Mouse (Mus musculus) erythroblast, embryonic 14.5 days (primary cell): ENCODE measurements around the gene Cep170b. TPM values are rescaled to one million over a fixed set of nuclear protein-coding genes. Genes with fewer than 3 reads are reported as not detected.

Experiments
- H3K27me3 ChIP-seq: 2 replicates; pipeline ENCODE4 v1.6.1; 2012; ENCODE audit warnings: inconsistent platforms; ENCODE audit not compliant: control insufficient read depth
- H3K36me3 ChIP-seq: 2 replicates; pipeline ENCODE4 v1.6.1; 2012; ENCODE audit warnings: mild to moderate bottlenecking, inconsistent platforms; ENCODE audit not compliant: control insufficient read depth
- H3K4me1 ChIP-seq: 2 replicates; pipeline ENCODE4 v1.6.1; 2012; ENCODE audit warnings: inconsistent platforms; ENCODE audit not compliant: control insufficient read depth
- H3K4me3 ChIP-seq: replicated peaks from 2 replicates; pipeline ENCODE3; 2012; ENCODE audit warnings: moderate library complexity, mild to moderate bottlenecking, inconsistent platforms
- H3K9me3 ChIP-seq: 2 replicates; pipeline ENCODE4 v1.6.1; 2012; ENCODE audit warnings: low read length, inconsistent platforms, mixed read lengths; ENCODE audit not compliant: control insufficient read depth
- GATA1 ChIP-seq: IDR thresholded peaks from 2 replicates; pipeline ENCODE4 v1.6.1; 2012; ENCODE audit warnings: low read length, inconsistent platforms, mixed read lengths
- TAL1 ChIP-seq: IDR thresholded peaks from 3 replicates; pipeline ENCODE4 v1.6.1; 2012; ENCODE audit warnings: low read length, inconsistent platforms, mixed read lengths
- polyA plus RNA-seq: library from polyadenylated mRNA; stranded (reverse); fragments of >175 nt; gene quantifications from 2 replicates; pipeline ENCODE4 v1.2.3, GENCODE M21; 2012

The Cep170b gene
- polyA plus RNA-seq: 0.02 and 0.04 TPM in 2 replicates

DNA sequence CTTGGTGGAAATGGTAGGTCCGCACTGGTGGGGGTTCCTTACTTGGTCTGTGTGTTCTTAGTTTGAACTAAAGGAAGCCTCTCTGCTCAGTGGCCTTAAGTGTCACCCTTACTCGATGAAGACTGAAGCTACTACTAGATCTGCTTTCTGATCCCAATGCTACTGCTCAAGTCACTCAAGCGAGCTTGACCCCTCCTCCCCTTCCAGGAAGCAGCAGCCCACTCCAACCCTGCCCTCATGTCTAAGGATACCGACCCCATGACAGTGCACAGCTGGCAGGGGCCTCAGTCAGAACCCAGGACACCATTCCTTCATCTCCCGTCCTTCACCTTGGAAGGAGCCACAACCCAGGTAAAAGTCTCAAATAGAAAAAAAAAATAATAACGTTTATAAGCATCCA, at the start of gene Cep170b:
TSS of gene Cep170b (plus strand) at position 240 of the 400 bp plus-strand sequence.
- Histone ChIP-seq H3K4me3 (peak within 1 kb of the TSS; percentile 54), H3K27me3 (peaks cover 42% of the 10 kb centered on the region), H3K4me1 (peaks cover 9% of the 10 kb centered on the region), H3K9me3 (no peaks in the 10 kb centered on the region), H3K36me3 (no peaks in the 10 kb centered on the region; the same call in 1 of the 2 replicates)
- TF ChIP-seq GATA1 (no peak), TAL1 (no peak)

DNA sequence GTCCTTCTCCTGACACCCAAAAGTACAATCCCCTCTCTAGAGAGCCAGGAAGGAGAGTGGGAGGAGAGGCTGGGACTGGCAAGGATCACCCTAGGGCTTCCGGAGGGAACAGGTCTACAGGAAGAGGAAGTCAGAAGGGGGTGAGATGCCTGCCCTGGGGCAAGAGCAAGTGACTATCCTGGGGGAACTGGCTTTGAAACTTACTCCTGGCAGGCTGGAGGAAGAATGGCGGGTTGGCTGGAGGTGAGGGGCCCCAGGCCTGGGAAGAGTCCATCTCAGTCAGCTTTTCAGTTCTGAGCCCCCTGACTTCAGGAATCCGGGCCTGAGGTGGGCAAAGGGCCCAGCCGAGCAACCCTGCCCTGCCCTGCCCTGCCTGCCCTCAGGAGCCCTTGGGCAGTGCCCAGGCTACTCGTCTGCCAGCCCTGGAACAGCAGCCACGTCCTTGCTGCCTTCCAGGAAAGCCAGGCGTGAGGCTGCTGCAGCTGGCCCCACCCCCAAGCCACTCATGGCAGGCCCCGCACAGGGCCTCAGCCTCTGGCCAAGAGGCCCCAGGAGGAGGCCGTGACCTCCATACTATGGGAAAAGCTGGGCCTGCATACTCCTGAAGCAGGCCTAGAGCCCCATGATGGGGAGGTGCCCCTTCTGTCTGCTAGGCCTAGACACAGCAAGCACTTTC, 49.4 kb upstream of the Cep170b start:
- peaks cover 61% of the 10 kb centered on the region for H3K36me3 ChIP-seq
- no peak overlapping the region for H3K4me3 ChIP-seq
- peaks cover 52% of the 10 kb centered on the region for H3K4me1 ChIP-seq
- H3K9me3 ChIP-seq: no peaks in the 10 kb centered on the region
- no peaks in the 10 kb centered on the region; the same call in 1 of the 2 replicates for H3K27me3 ChIP-seq
- no peak for TF ChIP-seq GATA1
- TF ChIP-seq TAL1: no peak

DNA sequence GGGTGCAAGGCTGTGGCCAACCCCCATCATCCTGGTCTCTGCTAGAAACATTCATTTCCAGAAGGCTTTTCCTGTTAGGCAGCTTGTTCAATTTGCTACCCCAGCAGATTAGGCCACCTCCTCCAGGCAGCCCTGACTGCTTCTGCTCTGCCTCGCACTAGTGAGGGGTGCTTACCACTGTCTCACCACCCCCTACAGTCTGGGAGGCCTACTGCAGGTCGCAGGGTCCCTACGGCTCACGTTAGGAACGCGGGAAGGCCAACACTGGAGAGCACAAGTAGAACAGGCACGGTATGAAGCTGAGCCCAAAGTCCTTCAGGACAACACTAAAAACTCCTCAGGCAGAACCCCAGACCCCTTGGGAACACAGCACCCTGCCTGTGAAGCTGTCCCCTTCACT, 48.4 kb upstream of the Cep170b start:
- Histone ChIP-seq H3K4me3 (no peak overlapping the region), H3K27me3 (peaks cover 10% of the 10 kb centered on the region), H3K9me3 (no peaks in the 10 kb centered on the region), H3K4me1 (peaks cover 52% of the 10 kb centered on the region), H3K36me3 (peaks cover 51% of the 10 kb centered on the region)
- TF ChIP-seq TAL1: no peak
- TF ChIP-seq GATA1: no peak

DNA sequence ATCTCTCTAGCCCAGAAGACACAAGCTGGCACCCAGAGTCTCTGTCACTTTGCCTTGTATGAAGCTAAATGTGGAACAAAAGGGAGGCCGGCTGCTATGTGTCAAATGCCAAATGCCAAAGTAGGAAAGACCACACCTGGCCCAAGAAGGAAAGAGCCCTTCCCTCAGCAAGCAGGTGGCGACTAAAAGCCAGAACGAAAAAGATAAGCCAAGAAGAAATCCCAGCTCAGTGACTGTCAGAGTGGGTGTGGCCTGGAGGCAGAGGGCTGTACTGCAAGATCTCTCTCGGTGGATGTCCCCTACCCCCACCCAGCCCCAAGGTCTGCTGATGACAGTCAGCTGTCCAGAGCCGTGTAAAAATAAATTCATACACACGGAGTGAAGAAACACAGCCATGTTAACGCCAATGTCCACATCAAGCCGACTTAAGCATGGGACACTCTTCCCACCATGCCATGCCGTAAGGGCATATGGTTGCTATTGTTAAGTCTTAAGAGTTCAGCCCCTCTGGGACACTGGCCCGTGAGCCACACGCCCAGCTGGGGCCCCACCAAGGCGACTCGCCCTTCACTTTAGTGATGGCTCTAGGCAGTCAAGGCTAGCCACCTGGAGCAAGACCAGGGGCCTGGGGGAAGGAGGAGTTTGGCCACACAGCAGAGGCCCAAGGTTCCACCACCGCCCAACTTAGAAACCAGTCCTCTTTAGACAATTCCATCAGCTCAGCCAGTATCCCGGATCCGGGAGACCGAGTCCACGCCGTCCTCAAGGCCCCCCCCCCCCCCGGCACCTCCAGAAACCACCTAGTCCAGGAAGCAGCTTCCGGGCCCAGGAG, 47.3 kb upstream of the Cep170b start:
- Histone ChIP-seq H3K4me1 (peaks cover 53% of the 10 kb centered on the region), H3K36me3 (peaks cover 42% of the 10 kb centered on the region), H3K27me3 (peaks cover 21% of the 10 kb centered on the region), H3K9me3 (peaks cover 1% of the 10 kb centered on the region; the same call in 1 of the 2 replicates), H3K4me3 (peak overlapping the region; percentile 83)
- TF ChIP-seq GATA1 (no peak), TAL1 (no peak)

DNA sequence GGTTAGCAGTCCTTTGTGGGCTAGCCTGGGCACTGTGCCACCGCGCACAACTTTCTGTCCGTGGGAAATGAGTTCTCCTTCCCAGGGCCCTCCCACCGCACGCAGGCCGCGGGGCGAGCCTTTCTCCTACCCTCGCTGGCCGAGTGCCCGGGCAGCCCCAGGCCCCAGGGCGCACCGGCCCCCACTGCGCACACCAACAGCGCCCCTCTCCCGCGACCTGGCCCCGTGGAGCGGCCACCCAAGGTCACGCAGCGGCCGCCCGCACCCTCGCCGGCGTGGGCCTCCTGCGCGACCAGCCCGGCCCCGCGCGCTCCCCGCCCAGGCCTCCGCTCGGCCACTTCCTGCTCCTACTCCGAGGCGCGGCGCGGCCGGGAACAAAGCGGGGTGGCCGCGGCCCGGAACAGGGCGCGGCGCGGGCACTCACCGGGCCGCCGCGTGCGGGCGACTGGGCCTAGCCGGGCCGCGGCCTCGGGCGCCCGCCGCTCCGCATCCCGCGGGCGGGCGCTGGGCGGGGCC, 46.6 kb upstream of the Cep170b start:
- TF ChIP-seq TAL1 (no peak), GATA1 (no peak)
- Histone ChIP-seq H3K4me1 (peaks cover 59% of the 10 kb centered on the region), H3K36me3 (peaks cover 35% of the 10 kb centered on the region), H3K9me3 (peaks cover 6% of the 10 kb centered on the region; the same call in 1 of the 2 replicates), H3K27me3 (peaks cover 28% of the 10 kb centered on the region), H3K4me3 (peak overlapping the region; percentile 83)

DNA sequence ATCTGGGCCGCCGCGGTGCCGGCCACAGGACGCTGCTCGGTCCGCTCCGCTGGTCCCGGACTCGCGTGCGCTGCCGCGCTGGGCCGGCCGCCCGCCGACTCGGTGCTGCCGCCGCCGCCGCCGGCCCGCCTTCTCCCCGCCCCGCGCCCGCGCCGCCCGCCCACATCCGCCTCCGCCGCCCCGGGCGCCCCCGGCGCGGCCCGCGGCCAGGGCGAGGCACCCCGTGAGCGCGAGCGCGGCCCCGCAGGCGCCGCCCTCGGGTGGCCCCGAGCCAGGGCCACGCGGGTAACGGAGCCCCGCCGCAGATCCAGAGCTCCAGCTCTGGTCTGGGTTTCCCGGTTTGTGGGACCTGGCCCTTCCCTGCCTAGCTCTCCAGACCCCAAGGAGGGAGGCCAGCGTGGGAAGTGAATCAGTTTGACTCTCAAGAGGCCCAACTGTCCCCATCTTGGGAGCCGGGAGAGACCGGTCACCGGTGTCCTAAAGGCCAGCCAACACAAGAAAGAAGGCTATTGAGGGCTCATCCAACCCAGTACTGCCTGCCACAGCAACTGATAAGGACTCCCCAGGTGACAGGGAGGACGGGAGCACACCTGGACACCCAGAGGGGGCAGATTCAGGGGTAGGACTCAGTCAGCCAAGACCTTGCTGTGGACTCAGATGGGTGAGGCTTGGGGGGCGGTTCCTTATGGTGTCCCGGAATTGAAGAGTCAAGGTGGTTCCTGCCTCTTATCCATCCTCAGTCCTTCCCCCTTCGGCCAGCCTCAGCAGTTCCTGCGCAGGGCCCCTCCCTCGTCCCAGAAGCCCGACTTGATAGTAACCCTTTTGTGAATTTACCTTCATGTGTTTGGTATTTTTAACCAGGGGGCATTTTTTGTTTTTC, 45.9 kb upstream of the Cep170b start, which contains the start of gene Akt1:
TSS of gene Akt1 (minus strand) at position 753 of the 880 bp plus-strand sequence.
- peaks cover 28% of the 10 kb centered on the region for H3K36me3 ChIP-seq
- peaks cover 64% of the 10 kb centered on the region for H3K4me1 ChIP-seq
- no peak for TF ChIP-seq TAL1
- TF ChIP-seq GATA1: no peak; the same call in 1 of the 2 replicates
- peaks cover 35% of the 10 kb centered on the region for H3K27me3 ChIP-seq
- peak within 1 kb of the TSS; percentile 83 for H3K4me3 ChIP-seq
- H3K9me3 ChIP-seq: peaks cover 9% of the 10 kb centered on the region; the same call in 1 of the 2 replicates

DNA sequence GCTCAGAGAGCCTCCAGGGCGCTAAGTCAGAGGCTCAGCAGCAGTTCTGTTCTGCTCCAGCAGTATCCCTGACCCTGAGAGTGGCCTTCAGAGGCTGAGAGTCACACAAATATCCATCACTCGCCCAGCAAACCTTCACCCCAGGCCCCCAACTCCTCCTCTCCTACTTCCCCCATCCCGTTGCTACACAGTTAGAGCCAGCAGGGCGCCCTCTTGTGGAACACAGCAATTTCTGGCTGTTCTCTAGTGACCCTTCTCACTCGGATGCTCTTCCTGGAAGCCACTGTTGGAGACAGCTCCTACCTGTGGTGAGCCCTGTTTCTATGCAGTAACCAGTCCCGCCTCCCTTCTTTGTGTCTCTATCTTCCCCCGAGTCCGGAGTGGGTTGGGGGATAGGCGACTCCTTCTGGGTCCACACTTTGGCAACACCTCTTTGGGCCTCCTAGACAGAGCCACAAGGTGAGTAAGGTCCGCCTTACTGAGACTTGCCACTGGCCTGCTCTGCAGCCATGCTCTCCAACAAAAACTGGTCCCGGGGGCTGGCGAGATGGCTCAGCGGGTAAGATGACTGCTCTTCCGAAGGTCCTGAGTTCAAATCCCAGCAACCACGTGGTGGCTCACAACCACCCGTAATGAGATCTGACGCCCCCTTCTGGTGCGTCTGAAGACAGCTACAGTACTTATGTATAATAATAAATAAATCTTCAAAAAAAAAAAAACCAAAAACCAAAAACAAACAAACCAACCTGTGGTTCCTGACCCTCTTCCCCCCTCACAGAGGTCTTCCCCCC, 44.8 kb upstream of the Cep170b start:
- Histone ChIP-seq H3K4me3 (peak overlapping the region; percentile 83), H3K36me3 (peaks cover 17% of the 10 kb centered on the region), H3K9me3 (peaks cover 17% of the 10 kb centered on the region), H3K4me1 (peaks cover 61% of the 10 kb centered on the region), H3K27me3 (peaks cover 46% of the 10 kb centered on the region)
- TF ChIP-seq TAL1: no peak
- TF ChIP-seq GATA1: no peak

DNA sequence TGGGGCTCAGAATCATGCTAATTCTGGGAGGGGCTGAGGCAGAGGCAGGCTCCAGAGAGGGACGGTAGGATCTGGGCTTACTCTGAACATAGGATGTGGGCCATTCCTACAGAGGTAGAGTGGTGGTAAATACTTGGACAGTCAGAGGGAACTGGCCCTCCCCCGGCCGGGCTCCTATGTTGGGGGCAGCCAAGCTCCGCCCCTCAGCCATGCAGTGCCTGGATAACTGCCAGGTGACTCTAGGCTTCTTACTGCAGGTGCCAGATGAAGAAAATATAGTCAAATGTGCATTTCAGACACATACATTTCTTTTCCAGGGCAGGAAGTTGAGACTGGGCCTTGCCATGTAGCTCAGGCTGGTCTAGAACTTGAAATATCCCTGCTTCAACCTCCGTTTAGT, 43.2 kb upstream of the Cep170b start:
- Histone ChIP-seq H3K9me3 (peaks cover 17% of the 10 kb centered on the region), H3K27me3 (peaks cover 62% of the 10 kb centered on the region), H3K4me1 (peaks cover 47% of the 10 kb centered on the region), H3K4me3 (no peak overlapping the region), H3K36me3 (peaks cover under 1% of the 10 kb centered on the region)
- TF ChIP-seq TAL1: no peak
- no peak for TF ChIP-seq GATA1
